Mouse (Mus musculus): ENCODE data around the gene 1700001C19Rik. TPM values are rescaled to one million over a fixed set of nuclear protein-coding genes. Genes with fewer than 3 reads are reported as not detected.

1700001C19Rik gene
- total RNA-seq, 1 experiment = 0.85 TPM

DNA sequence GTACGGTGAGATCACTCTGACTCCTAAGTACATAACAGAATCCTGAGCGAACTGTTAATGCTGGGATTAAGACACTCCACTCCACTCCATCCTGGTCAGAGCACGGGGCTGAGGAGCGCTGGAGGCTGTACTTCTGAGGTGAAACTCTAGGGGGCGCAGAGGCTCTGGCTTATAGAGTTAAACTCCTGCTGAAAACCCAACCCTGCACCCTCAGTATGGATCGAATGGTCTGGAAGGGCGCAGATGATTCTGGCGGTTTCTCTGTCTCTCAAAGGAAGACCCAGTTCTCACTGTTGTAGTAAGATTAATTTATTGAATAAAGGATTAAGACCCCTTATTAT, 28.6 kb downstream of the 1700001C19Rik start:
- TF ChIP-seq CHD2 (IDR thresholded peaks at IDR 0.05; ENCODE audit: low read depth, low read length) (no peak), ZC3H11A (IDR thresholded peaks at IDR 0.05; ENCODE audit: borderline replicate concordance, low read depth, low read length) (no peak), MAFK (IDR thresholded peaks at IDR 0.05; ENCODE audit: insufficient read depth, low read depth, low read length) (no peak), ZNF384 (IDR thresholded peaks at IDR 0.05; ENCODE audit: low read depth, low read length) (no peak), HCFC1 (IDR thresholded peaks at IDR 0.05; ENCODE audit: borderline replicate concordance, insufficient read depth, low read length) (no peak)
- Histone ChIP-seq H3K27ac (ENCODE audit: insufficient read depth, low read depth, low read length, poor library complexity, severe bottlenecking) (no peak overlapping the region), H3K4me3 (ENCODE audit: insufficient read depth in 1 of 2, low read depth in 1 of 2, low read length in 2 of 2, poor library complexity in 1 of 2, severe bottlenecking in 1 of 2) (no peak overlapping the region), H3K9me3 (ENCODE audit: control insufficient read depth, insufficient read depth, low read depth, low read length) (no peaks in the 10 kb centered on the region), H3K36me3 (ENCODE audit: control insufficient read depth, insufficient read depth, low read length, poor library complexity, severe bottlenecking) (no peaks in the 10 kb centered on the region), H3K4me1 (ENCODE audit: control insufficient read depth in 2 of 2, insufficient read depth in 2 of 2, low read length in 2 of 2, poor library complexity in 1 of 2) (no peaks in the 10 kb centered on the region; a peak in 1 of 4 replicates), H3K9ac (ENCODE audit: insufficient read depth, low read depth, low read length, poor library complexity, severe bottlenecking) (no peak overlapping the region)
- DNase-seq (ENCODE audit: low read depth, low spot score) = peak; percentile 72
- in situ Hi-C loops (cut with MboI; ENCODE audit: low sequenced_read_pairs in 2 of 2, unreplicated experiment in 2 of 2) = no loop called here

DNA sequence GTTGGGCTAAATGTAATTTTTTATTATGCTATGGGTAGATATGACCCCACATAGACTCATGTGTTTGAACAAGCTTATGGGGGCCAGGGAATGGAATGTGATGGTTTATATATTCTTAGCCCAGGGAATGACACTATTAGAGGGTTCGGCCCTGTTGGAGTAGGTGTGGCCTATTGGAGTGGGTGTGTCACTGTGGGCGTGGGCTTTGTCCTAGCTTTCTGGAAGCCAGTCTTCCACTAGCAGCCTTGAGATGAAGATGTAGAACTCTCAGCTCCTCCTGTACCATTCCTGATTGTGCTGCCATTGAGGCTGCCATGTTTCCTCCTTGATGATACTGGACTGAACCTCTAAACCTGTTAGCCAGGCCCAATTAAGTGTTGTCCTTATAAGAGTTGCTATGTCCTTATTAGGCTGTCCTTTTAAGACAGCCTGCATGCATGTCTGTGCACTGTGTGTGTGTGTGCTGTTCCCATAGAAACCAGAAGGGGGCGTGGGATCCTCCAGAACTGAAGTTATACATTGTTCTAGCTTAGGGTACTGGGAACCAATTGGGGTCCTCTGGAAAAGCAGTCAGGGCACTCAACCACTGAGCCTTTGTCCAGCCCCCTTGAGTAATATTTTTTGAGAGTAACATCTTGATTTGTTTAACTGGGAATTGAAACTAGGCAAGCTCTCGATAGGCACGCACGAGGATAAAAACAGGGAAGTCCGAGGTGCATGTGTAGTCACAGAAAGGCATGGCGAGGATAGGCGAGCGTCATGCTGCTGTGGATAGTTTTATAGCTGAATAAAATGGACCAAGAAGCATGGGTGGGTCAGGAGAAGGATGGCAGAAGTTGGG, 29.2 kb downstream of the 1700001C19Rik start:
- no peak overlapping the region for H3K4me3 ChIP-seq (ENCODE audit: insufficient read depth in 1 of 2, low read depth in 1 of 2, low read length in 2 of 2, poor library complexity in 1 of 2, severe bottlenecking in 1 of 2)
- H3K27ac ChIP-seq (ENCODE audit: insufficient read depth, low read depth, low read length, poor library complexity, severe bottlenecking) = no peak overlapping the region
- no peaks in the 10 kb centered on the region for H3K36me3 ChIP-seq (ENCODE audit: control insufficient read depth, insufficient read depth, low read length, poor library complexity, severe bottlenecking)
- in situ Hi-C loops (cut with MboI; ENCODE audit: low sequenced_read_pairs in 2 of 2, unreplicated experiment in 2 of 2) = no loop called here
- H3K9me3 ChIP-seq (ENCODE audit: control insufficient read depth, insufficient read depth, low read depth, low read length) = no peaks in the 10 kb centered on the region
- H3K9ac ChIP-seq (ENCODE audit: insufficient read depth, low read depth, low read length, poor library complexity, severe bottlenecking) = no peak overlapping the region
- no peaks in the 10 kb centered on the region; a peak in 1 of 4 replicates for H3K4me1 ChIP-seq (ENCODE audit: control insufficient read depth in 2 of 2, insufficient read depth in 2 of 2, low read length in 2 of 2, poor library complexity in 1 of 2)
- TF ChIP-seq ZC3H11A (IDR thresholded peaks at IDR 0.05; ENCODE audit: borderline replicate concordance, low read depth, low read length) (no peak), ZNF384 (IDR thresholded peaks at IDR 0.05; ENCODE audit: low read depth, low read length) (no peak), HCFC1 (IDR thresholded peaks at IDR 0.05; ENCODE audit: borderline replicate concordance, insufficient read depth, low read length) (no peak), MAFK (IDR thresholded peaks at IDR 0.05; ENCODE audit: insufficient read depth, low read depth, low read length) (no peak), CHD2 (IDR thresholded peaks at IDR 0.05; ENCODE audit: low read depth, low read length) (no peak)
- DNase-seq (ENCODE audit: low read depth, low spot score) = no peak

DNA sequence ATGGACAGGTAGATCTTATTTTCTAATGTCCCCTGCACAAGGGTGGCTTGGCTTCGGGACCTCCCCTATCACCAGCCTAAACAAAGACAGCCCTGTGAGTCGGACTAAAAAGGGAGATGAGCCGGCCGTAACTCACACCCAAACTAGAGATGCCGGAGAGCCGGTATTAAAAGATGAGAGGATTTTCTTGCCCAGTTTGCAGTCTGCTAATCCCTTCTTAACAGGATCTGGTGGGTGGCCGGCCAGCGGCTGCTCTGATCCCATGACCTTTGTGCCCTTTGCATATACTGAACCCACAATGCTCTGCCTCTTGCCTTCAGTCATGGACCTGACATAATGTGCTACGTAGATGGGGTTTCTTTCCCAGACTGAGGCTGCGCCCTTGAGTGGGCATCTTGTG, 36.7 kb downstream of the 1700001C19Rik start, which contains the start of gene Guca1a:
TSS of gene Guca1a (minus strand) at position 134 of the 400 bp plus-strand sequence.
- H3K9ac ChIP-seq (ENCODE audit: insufficient read depth, low read depth, low read length, poor library complexity, severe bottlenecking) = no peak within 1 kb of the TSS
- in situ Hi-C loops (cut with MboI; ENCODE audit: low sequenced_read_pairs in 2 of 2, unreplicated experiment in 2 of 2) = no loop called here
- H3K36me3 ChIP-seq (ENCODE audit: control insufficient read depth, insufficient read depth, low read length, poor library complexity, severe bottlenecking) = no peaks in the 10 kb centered on the region
- no peaks in the 10 kb centered on the region for H3K9me3 ChIP-seq (ENCODE audit: control insufficient read depth, insufficient read depth, low read depth, low read length)
- H3K4me3 ChIP-seq (ENCODE audit: insufficient read depth in 1 of 2, low read depth in 1 of 2, low read length in 2 of 2, poor library complexity in 1 of 2, severe bottlenecking in 1 of 2) = no peak within 1 kb of the TSS
- no peak for DNase-seq (ENCODE audit: low read depth, low spot score)
- H3K27ac ChIP-seq (ENCODE audit: insufficient read depth, low read depth, low read length, poor library complexity, severe bottlenecking) = no peak within 1 kb of the TSS
- H3K4me1 ChIP-seq (ENCODE audit: control insufficient read depth in 2 of 2, insufficient read depth in 2 of 2, low read length in 2 of 2, poor library complexity in 1 of 2) = 0 out of 4 replicates have a peak, but pooled peaks cover 0 to 5% of the 10 kb centered on the region in 2 experiments
- TF ChIP-seq ZC3H11A (IDR thresholded peaks at IDR 0.05; ENCODE audit: borderline replicate concordance, low read depth, low read length) = no peak
- TF ChIP-seq MAFK (IDR thresholded peaks at IDR 0.05; ENCODE audit: insufficient read depth, low read depth, low read length) = no peak
- no peak for TF ChIP-seq ZNF384 (IDR thresholded peaks at IDR 0.05; ENCODE audit: low read depth, low read length)
- no peak for TF ChIP-seq CHD2 (IDR thresholded peaks at IDR 0.05; ENCODE audit: low read depth, low read length)

DNA sequence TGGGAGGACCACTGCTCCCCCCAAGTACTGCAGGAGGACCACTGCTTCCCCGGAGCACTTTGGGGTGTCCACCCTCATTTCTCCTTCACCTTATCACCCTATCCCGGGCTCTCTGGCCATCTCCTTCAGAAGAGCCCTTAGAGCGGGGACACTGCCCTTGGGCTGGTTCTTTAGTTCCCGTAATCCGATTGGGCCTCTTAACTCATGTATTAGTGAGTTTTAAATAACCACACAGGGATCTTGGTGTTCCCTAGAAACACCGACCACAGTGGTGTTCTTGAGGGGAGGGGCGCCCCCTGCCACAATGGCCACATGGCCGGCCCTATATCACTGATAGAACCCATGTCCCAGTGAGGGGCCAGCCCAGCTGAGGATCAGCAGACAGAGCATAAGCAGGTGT, 38.1 kb downstream of the 1700001C19Rik start:
- H3K9ac ChIP-seq (ENCODE audit: insufficient read depth, low read depth, low read length, poor library complexity, severe bottlenecking) = no peak overlapping the region
- TF ChIP-seq HCFC1 (IDR thresholded peaks at IDR 0.05; ENCODE audit: borderline replicate concordance, insufficient read depth, low read length) (no peak), MAFK (IDR thresholded peaks at IDR 0.05; ENCODE audit: insufficient read depth, low read depth, low read length) (no peak), CHD2 (IDR thresholded peaks at IDR 0.05; ENCODE audit: low read depth, low read length) (no peak), ZNF384 (IDR thresholded peaks at IDR 0.05; ENCODE audit: low read depth, low read length) (no peak), ZC3H11A (IDR thresholded peaks at IDR 0.05; ENCODE audit: borderline replicate concordance, low read depth, low read length) (no peak)
- H3K9me3 ChIP-seq (ENCODE audit: control insufficient read depth, insufficient read depth, low read depth, low read length) = no peaks in the 10 kb centered on the region
- DNase-seq (ENCODE audit: low read depth, low spot score) = no peak
- in situ Hi-C loops (cut with MboI; ENCODE audit: low sequenced_read_pairs in 2 of 2, unreplicated experiment in 2 of 2) = no loop called here
- H3K4me1 ChIP-seq (ENCODE audit: control insufficient read depth in 2 of 2, insufficient read depth in 2 of 2, low read length in 2 of 2, poor library complexity in 1 of 2) = peaks cover 0 to 11% of the 10 kb centered on the region in 2 experiments; a peak in 2 of 4 replicates
- no peak overlapping the region for H3K27ac ChIP-seq (ENCODE audit: insufficient read depth, low read depth, low read length, poor library complexity, severe bottlenecking)
- no peak overlapping the region for H3K4me3 ChIP-seq (ENCODE audit: insufficient read depth in 1 of 2, low read depth in 1 of 2, low read length in 2 of 2, poor library complexity in 1 of 2, severe bottlenecking in 1 of 2)
- no peaks in the 10 kb centered on the region for H3K36me3 ChIP-seq (ENCODE audit: control insufficient read depth, insufficient read depth, low read length, poor library complexity, severe bottlenecking)

Data from ES-E14 (cell line).